Mouse (Mus musculus): Measurements from ENCODE around the gene Kansl1l.
"Not testable (repeated sequence)": the region's sequence is repeated elsewhere in the genome, so short reads cannot be mapped to it uniquely, and the experiment has no call there.

DNA sequence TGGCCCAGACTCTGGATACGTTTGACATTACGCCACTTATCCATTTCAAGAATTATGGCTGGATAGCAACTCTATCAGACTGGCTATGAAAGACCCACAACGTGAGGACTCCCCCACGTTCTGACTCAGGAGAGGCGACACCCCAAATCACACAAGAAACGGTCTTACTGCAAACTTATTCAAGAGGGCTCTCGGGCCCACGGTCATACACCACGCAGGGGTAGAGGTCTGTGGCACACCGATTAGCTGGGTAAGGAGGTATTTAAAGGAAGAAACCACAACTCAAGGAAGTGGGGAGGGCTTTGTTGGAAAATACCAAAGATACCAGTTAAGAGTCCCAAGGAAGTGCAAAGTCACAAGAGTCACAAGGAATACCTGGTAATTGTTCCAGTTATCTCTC is 117.7 kb downstream of the Kansl1l start:
- not testable (repeated sequence) for TF ChIP-seq CTCF, EP300 (IDR thresholded peaks at IDR 0.05; ENCODE audit: low read depth)
